Mouse (Mus musculus): ENCODE results near the gene H2-K1. TPM values are rescaled to one million over a fixed set of nuclear protein-coding genes. Genes with fewer than 3 reads are reported as not detected.
"Not testable (repeated sequence)": the region's sequence is repeated elsewhere in the genome, so short reads cannot be mapped to it uniquely, and the experiment has no call there.

The H2-K1 gene
- total RNA-seq, 2 experiments from 2014 or later, result 38.8 to 51.5 TPM

GRCm38 (mm10) chr17:34027656-34028223, 27.6 kb upstream of the H2-K1 start, which contains the start of gene H2-Ke6:
Gene H2-Ke6, minus strand, starts transcription at chr17:34028060.
- DNase-seq (ENCODE audit: low spot score in 2 of 2), result peak; percentile 88 to 93

GRCm38 (mm10) chr17:34026917-34027655, 26.9 kb upstream of the H2-K1 start:
- peak in 1 of 2 experiments; percentile 18 for DNase-seq (ENCODE audit: low spot score in 2 of 2)

GRCm38 (mm10) chr17:34026221-34026620, 26.1 kb upstream of the H2-K1 start:
- no peak for DNase-seq (ENCODE audit: low spot score in 2 of 2)

- DNase-seq (ENCODE audit: low spot score in 2 of 2), result peak in 1 of 2 experiments; percentile 23
Measured at GRCm38 (mm10) chr17:34025756-34026151, 25.6 kb upstream of the H2-K1 start.

GRCm38 (mm10) chr17:34024861-34025755, 25.0 kb upstream of the H2-K1 start:
- DNase-seq (ENCODE audit: low spot score in 2 of 2), result peak in 1 of 2 experiments; percentile 68

- DNase-seq (ENCODE audit: low spot score in 2 of 2), result peak; percentile 74 to 86
Measured at GRCm38 (mm10) chr17:34024317-34024821, 24.2 kb upstream of the H2-K1 start, which contains the start of gene Ring1. Gene Ring1, minus strand, starts transcription at chr17:34024680.

GRCm38 (mm10) chr17:34023678-34024077, 23.5 kb upstream of the H2-K1 start:
- no peak for DNase-seq (ENCODE audit: low spot score in 2 of 2)

- peak in 1 of 2 experiments; percentile 17 for DNase-seq (ENCODE audit: low spot score in 2 of 2)
Measured at GRCm38 (mm10) chr17:34022987-34023386, 22.8 kb upstream of the H2-K1 start.

GRCm38 (mm10) chr17:34022414-34022783, 22.3 kb upstream of the H2-K1 start:
- DNase-seq (ENCODE audit: low spot score in 2 of 2), result no peak

- DNase-seq (ENCODE audit: low spot score in 2 of 2), result peak in 1 of 2 experiments; percentile 20
Measured at GRCm38 (mm10) chr17:34021539-34022413, 21.6 kb upstream of the H2-K1 start.

GRCm38 (mm10) chr17:34013436-34013835, 13.3 kb upstream of the H2-K1 start:
- peak in 1 of 2 experiments; percentile 6 for DNase-seq (ENCODE audit: low spot score in 2 of 2)

- no peak for DNase-seq (ENCODE audit: low spot score in 2 of 2)
Measured at GRCm38 (mm10) chr17:34010156-34010555, 10.0 kb upstream of the H2-K1 start.

- no peak for DNase-seq (ENCODE audit: low spot score in 2 of 2)
Measured at GRCm38 (mm10) chr17:34006570-34006969, 6.4 kb upstream of the H2-K1 start.

GRCm38 (mm10) chr17:34003426-34003825, 3.3 kb upstream of the H2-K1 start:
- DNase-seq (ENCODE audit: low spot score in 2 of 2), result no peak

- not testable (repeated sequence) for DNase-seq (ENCODE audit: low spot score in 2 of 2)
Measured at GRCm38 (mm10) chr17:34000796-34001195, 649 bp upstream of the H2-K1 start.

GRCm38 (mm10) chr17:33999341-34000149, 602 bp downstream of the H2-K1 start:
- DNase-seq (ENCODE audit: low spot score in 2 of 2), result no peak

- not testable (repeated sequence) for DNase-seq (ENCODE audit: low spot score in 2 of 2)
Measured at GRCm38 (mm10) chr17:33998697-33999096, 1.4 kb downstream of the H2-K1 start.

- not testable (repeated sequence) for DNase-seq (ENCODE audit: low spot score in 2 of 2)
Measured at GRCm38 (mm10) chr17:33997025-33997424, 3.1 kb downstream of the H2-K1 start.

- no peak for DNase-seq (ENCODE audit: low spot score in 2 of 2)
Measured at GRCm38 (mm10) chr17:33995651-33996050, 4.5 kb downstream of the H2-K1 start.

Data from gastrocnemius, postnatal 4 days (tissue).